ENCODE assay signal across 13 mouse cellular contexts in genomic region chr17:13674695-13675306, GRCm38 (mm10).
"Had no signal": no experiment of that assay in that cellular context is flagged by ENCODE, and none has a peak within 500 bp of the region (broad histone marks: within the 10 kb centered on the region; RNA-seq: fewer than 3 reads in every experiment).

No protein-coding gene starts in this region.

- H3K4me2 ChIP-seq: limb, embryonic 15.5 days; liver, embryonic 12.5 days; lung, embryonic 14.5 days; midbrain, embryonic 11.5 days; midbrain, embryonic 15.5 days; neural tube, embryonic 13.5 days; stomach, embryonic 15.5 days had no signal

- H3K36me3 ChIP-seq: limb, embryonic 15.5 days; liver, embryonic 12.5 days; midbrain, embryonic 15.5 days; neural tube, embryonic 13.5 days; stomach, embryonic 15.5 days had no signal

- H3K4me3 ChIP-seq: limb, embryonic 15.5 days; liver, embryonic 12.5 days; megakaryocyte, embryonic 14.5 days; midbrain, embryonic 15.5 days; neural tube, embryonic 13.5 days; stomach, embryonic 15.5 days had no signal

- H3K9ac ChIP-seq: limb, embryonic 15.5 days; liver, embryonic 12.5 days; lung, embryonic 14.5 days; midbrain, embryonic 15.5 days; neural tube, embryonic 13.5 days; stomach, embryonic 15.5 days had no signal

- H3K27ac ChIP-seq: limb, embryonic 15.5 days; liver, embryonic 12.5 days; midbrain, embryonic 15.5 days; neural tube, embryonic 13.5 days; stomach, embryonic 15.5 days had no signal

- H3K27me3 ChIP-seq: limb, embryonic 15.5 days; liver, embryonic 12.5 days; midbrain, embryonic 15.5 days; neural tube, embryonic 13.5 days; stomach, embryonic 15.5 days had no signal

- H3K4me1 ChIP-seq: limb, embryonic 15.5 days had no signal

- DNase-seq: lung, embryonic 14.5 days; lung, postnatal 10 days; lung, postnatal 4 days; right cerebral cortex, postnatal 14 days; thymus, adult 2 months; thymus, postnatal 36 days had no signal
